ENCODE assay signal across 12 mouse cellular contexts in the genomic region with DNA sequence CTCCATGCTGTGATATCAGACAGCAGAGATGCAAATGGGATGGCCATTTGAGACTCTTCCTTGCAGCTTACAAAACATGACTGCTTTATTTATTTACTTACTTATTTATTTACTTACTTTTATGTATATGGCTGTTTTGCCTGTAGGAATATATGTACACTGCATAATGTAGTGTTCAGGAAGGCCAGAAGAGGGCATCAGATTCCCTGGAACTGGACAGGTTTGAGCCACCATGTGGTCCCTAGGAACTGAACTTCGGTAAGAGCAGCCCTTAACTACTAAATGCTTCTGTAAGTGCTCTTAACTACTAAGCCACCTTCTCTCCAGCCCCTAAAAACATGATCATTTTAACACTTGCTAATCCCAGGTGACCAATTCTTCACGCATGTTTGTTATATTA. TPM values are rescaled to one million over a fixed set of nuclear protein-coding genes. Genes with fewer than 3 reads are reported as not detected.
DNase-seq lines count a peak whose midpoint lies in the region; ATAC-seq and TF ChIP-seq lines count a peak whose summit lies in the region.
"Had no signal": no experiment of that assay in that cellular context is flagged by ENCODE, and none has a peak within 500 bp of the region (broad histone marks: within the 10 kb centered on the region; RNA-seq: fewer than 3 reads in every experiment).

No protein-coding gene starts in this region.

- H3K9me3 ChIP-seq in kidney, postnatal 0 days (replicated peaks; ENCODE audit: low read length), result no peaks in the 10 kb centered on the region
- H3K9me3 ChIP-seq in kidney, embryonic 16.5 days (ENCODE audit: low read length), result no peaks in the 10 kb centered on the region
- H3K9me3 ChIP-seq in CH12.LX (replicated peaks; ENCODE audit: low read length) (peaks cover 5% of the 10 kb centered on the region), MEL (replicated peaks; ENCODE audit: insufficient read depth, low read length) (no peaks in the 10 kb centered on the region)
- H3K9me3 ChIP-seq: embryonic facial prominence, embryonic 15.5 days; limb, embryonic 13.5 days had no signal

- TF ChIP-seq EP300 in CH12.LX (IDR thresholded peaks at IDR 0.05; ENCODE audit: low read length) (no peak), MEL (IDR thresholded peaks at IDR 0.05; ENCODE audit: low read depth in 1 of 2, low read length in 2 of 2) (no peak)

- H3K36me3 ChIP-seq in kidney, postnatal 0 days (ENCODE audit: insufficient read depth, low read length), result no peaks in the 10 kb centered on the region
- H3K36me3 ChIP-seq in kidney, embryonic 16.5 days (ENCODE audit: insufficient read depth, low read length), result no peaks in the 10 kb centered on the region
- H3K36me3 ChIP-seq in CH12.LX (replicated peaks in 1 of 2; ENCODE audit: control insufficient read depth in 1 of 2, insufficient read depth in 1 of 2, low read length in 1 of 2) (no peaks in the 10 kb centered on the region), MEL (ENCODE audit: control insufficient read depth in 1 of 2, insufficient read depth in 2 of 2, low read length in 2 of 2) (no peaks in the 10 kb centered on the region)

- H3K9ac ChIP-seq in kidney, postnatal 0 days (ENCODE audit: low read depth, low read length), result no peak overlapping the region
- H3K9ac ChIP-seq in kidney, embryonic 16.5 days (replicated peaks; ENCODE audit: low read length), result no peak overlapping the region
- H3K9ac ChIP-seq in CH12.LX (ENCODE audit: insufficient read depth, low read depth), result no peak overlapping the region
- H3K9ac ChIP-seq in MEL (ENCODE audit: control insufficient read depth, low read depth, low read length, poor library complexity, severe bottlenecking), result no peak overlapping the region; the same call in 1 of the 2 replicates
- H3K9ac ChIP-seq: embryonic facial prominence, embryonic 15.5 days; limb, embryonic 13.5 days had no signal

- peaks cover 5% of the 10 kb centered on the region; the same call in 1 of the 2 replicates for H3K4me1 ChIP-seq in kidney, postnatal 0 days (replicated peaks; ENCODE audit: insufficient read depth, low read length)
- peaks cover 30% of the 10 kb centered on the region for H3K4me1 ChIP-seq in kidney, embryonic 16.5 days (ENCODE audit: insufficient read depth, low read length)
- H3K4me1 ChIP-seq in CH12.LX (ENCODE audit: control insufficient read depth in 1 of 2, insufficient read depth in 2 of 2) (peaks cover 4% of the 10 kb centered on the region in 2 experiments; a peak in 2 of 4 replicates), MEL (ENCODE audit: control insufficient read depth in 1 of 2, insufficient read depth in 2 of 2, low read length in 2 of 2) (no peaks in the 10 kb centered on the region)

- no peak overlapping the region for H3K4me2 ChIP-seq in kidney, postnatal 0 days (ENCODE audit: low read length)
- no peak overlapping the region for H3K4me2 ChIP-seq in kidney, embryonic 16.5 days (replicated peaks; ENCODE audit: low read depth, low read length)
- H3K4me2 ChIP-seq in CH12.LX (ENCODE audit: insufficient read depth, low read depth, poor library complexity, severe bottlenecking), result peak overlapping the region; percentile 19; the same call in 1 of the 2 replicates
- H3K4me2 ChIP-seq: embryonic facial prominence, embryonic 15.5 days; limb, embryonic 13.5 days had no signal

- H3K79me2 ChIP-seq in CH12.LX (replicated peaks; ENCODE audit: control insufficient read depth, extremely low read depth, insufficient read depth, poor library complexity, severe bottlenecking), result no peaks in the 10 kb centered on the region
- no peaks in the 10 kb centered on the region for H3K79me2 ChIP-seq in MEL (ENCODE audit: control insufficient read depth, insufficient read depth, low read length, poor library complexity)

- peak; percentile 76 for TF ChIP-seq CTCF in kidney, postnatal 0 days (IDR thresholded peaks at IDR 0.05; ENCODE audit: low read depth)
- peak; percentile 41 to 70; a peak in 3 of 4 replicates for TF ChIP-seq CTCF in CH12.LX (conservative IDR thresholded peaks at IDR 0.05 in 1 of 2, IDR thresholded peaks at IDR 0.05 in 1 of 2; ENCODE audit: low read depth in 2 of 2, low read length in 2 of 2)
- TF ChIP-seq CTCF in MEL (IDR thresholded peaks at IDR 0.05 in 2 of 3, conservative IDR thresholded peaks at IDR 0.05 in 1 of 3; ENCODE audit: control insufficient read depth in 1 of 3, insufficient read depth in 1 of 3, low read depth in 2 of 3, low read length in 3 of 3, poor library complexity in 1 of 3, severe bottlenecking in 1 of 3), result peak; percentile 57 to 68 (median 60)

- dilution Hi-C loops in CH12.LX (cut with MboI; ENCODE audit: extremely low pct_ligation_motif_present, extremely low pct_unique_long_range_greater_than_20kb, low sequenced_read_pairs), result no loop called here

- WGBS in kidney, postnatal 0 days, result 29% methylated on average over 2 of the region's 2 CpGs
- WGBS in kidney, embryonic 16.5 days, result 34% methylated on average over 2 of the region's 2 CpGs

- no peak overlapping the region for H3K4me3 ChIP-seq in kidney, postnatal 0 days (replicated peaks; ENCODE audit: low read depth, low read length)
- H3K4me3 ChIP-seq in kidney, embryonic 16.5 days (ENCODE audit: low read length), result no peak overlapping the region
- H3K4me3 ChIP-seq in CH12.LX (replicated peaks in 1 of 3; ENCODE audit: low read depth in 2 of 3, low read length in 2 of 3, poor library complexity in 1 of 3) (no peak overlapping the region), MEL (ENCODE audit: control insufficient read depth in 1 of 2, insufficient read depth in 1 of 2, low read depth in 2 of 2, low read length in 2 of 2) (no peak overlapping the region)
- H3K4me3 ChIP-seq: embryonic facial prominence, embryonic 15.5 days; limb, embryonic 13.5 days; myocyte had no signal

- TF ChIP-seq RAD21 in CH12.LX (IDR thresholded peaks at IDR 0.05; ENCODE audit: low read depth, low read length) (peak; percentile 56), MEL (IDR thresholded peaks at IDR 0.05; ENCODE audit: low read depth, low read length) (peak; percentile 60)

- ATAC-seq in kidney, postnatal 0 days (replicated peaks; ENCODE audit: low FRiP score, low read depth), result no peak
- no peak for ATAC-seq in kidney, embryonic 16.5 days (ENCODE audit: low FRiP score, low TSS enrichment)
- ATAC-seq in CD4-positive, CD25-positive, alpha-beta regulatory T cell, adult 4 months, result no peak

- peaks cover 34% of the 10 kb centered on the region for H3K27me3 ChIP-seq in kidney, postnatal 0 days (ENCODE audit: insufficient read depth, low read length)
- H3K27me3 ChIP-seq in kidney, embryonic 16.5 days (ENCODE audit: insufficient read depth, low read length), result peaks cover 43% of the 10 kb centered on the region
- H3K27me3 ChIP-seq in CH12.LX (replicated peaks), result peaks cover 33% of the 10 kb centered on the region
- H3K27me3 ChIP-seq in MEL (ENCODE audit: control insufficient read depth in 1 of 2, insufficient read depth in 2 of 2, low read length in 2 of 2), result peaks cover 0 to 1% of the 10 kb centered on the region in 2 experiments; a peak in 1 of 4 replicates

- TF ChIP-seq POLR2A in CH12.LX (IDR thresholded peaks at IDR 0.05; ENCODE audit: low read depth, low read length) (no peak), MEL (IDR thresholded peaks at IDR 0.05; ENCODE audit: control insufficient read depth in 1 of 2, insufficient read depth in 1 of 2, low read depth in 1 of 2, low read length in 2 of 2, poor library complexity in 1 of 2) (no peak)

- in situ Hi-C loops in CH12.LX (cut with MboI; ENCODE audit: low pct_ligation_motif_present, low pct_unique_long_range_greater_than_20kb, low sequenced_read_pairs), result loop anchor here (5.0 to 10.0 kb wide), 2 partner anchors 106 to 154 kb away; a partner anchor contains a TSS

- H3K27ac ChIP-seq in kidney, postnatal 0 days, result no peak overlapping the region
- no peak overlapping the region for H3K27ac ChIP-seq in kidney, embryonic 16.5 days (ENCODE audit: low read length)
- H3K27ac ChIP-seq in CH12.LX (ENCODE audit: insufficient read depth, low read depth) (no peak overlapping the region), MEL (ENCODE audit: control insufficient read depth, low read depth, low read length) (no peak overlapping the region)
- H3K27ac ChIP-seq: limb, embryonic 13.5 days had no signal

- peak; percentile 82 for DNase-seq in kidney, postnatal 0 days (ENCODE audit: low spot score)
- peak; percentile 43 for DNase-seq in CH12.LX (ENCODE audit: extremely low read depth)
- DNase-seq in MEL (ENCODE audit: low read depth, low spot score), result peak; percentile 74
- DNase-seq in induced T-regulatory cell, adult 2 months (ENCODE audit: low read depth), result peak; percentile 26
- DNase-seq in MN1 (ENCODE audit: low spot score), result no peak
- DNase-seq: adrenal gland, postnatal 14 days had no signal

RNA-seq across cellular contexts. Expression of a gene that starts 2.9 kb away (rescaled TPM):
- 0.12 TPM in 1 of 2 replicates, not detected in the other for polyA plus RNA-seq in kidney, postnatal 0 days (2015; fragmentation: Nextera tagmentation; extraction: Ambion mirVana)
- polyA plus RNA-seq in kidney, embryonic 16.5 days (2015; fragmentation: Nextera tagmentation; extraction: Ambion mirVana), result 0.12 and 0.15 TPM in 2 replicates
- not detected in 2 replicates for total RNA-seq in CH12.LX (2012; rRNA removed)
- not detected in 2 replicates for total RNA-seq in CH12.LX (2014; rRNA removed)
- not detected in 2 replicates for polyA plus RNA-seq in CH12.LX (2012; ENCODE audit: insufficient read length, low read depth)
- total RNA-seq in MEL (2012; rRNA removed), result 0.08 TPM in 1 of 2 replicates, not detected in the other
- polyA plus RNA-seq in MEL (2012; ENCODE audit: insufficient read depth in 1 of 2, insufficient read length in 2 of 2, low read depth in 1 of 2, low replicate concordance in 2 of 2, missing spikeins in 1 of 2), result not detected
- not detected for polyA plus RNA-seq in CD4-positive, CD25-positive, alpha-beta regulatory T cell, adult 4 months (2017; shearing (Covaris generic))
- total RNA-seq: adrenal gland, postnatal 14 days; heart, adult 8-10 months had no signal

RNA-seq across cellular contexts. Expression of a gene that starts 14.5 kb away (rescaled TPM):
- polyA plus RNA-seq in kidney, postnatal 0 days (2015; fragmentation: Nextera tagmentation; extraction: Ambion mirVana), result 34.0 and 39.4 TPM in 2 replicates
- polyA plus RNA-seq in kidney, embryonic 16.5 days (2015; fragmentation: Nextera tagmentation; extraction: Ambion mirVana), result 27.6 and 31.1 TPM in 2 replicates
- total RNA-seq in CH12.LX (2012; rRNA removed), result 0.55 and 0.89 TPM in 2 replicates
- total RNA-seq in CH12.LX (2014; rRNA removed), result 1.4 and 1.5 TPM in 2 replicates
- polyA plus RNA-seq in CH12.LX (2012; ENCODE audit: insufficient read length, low read depth), result 2.0 and 3.3 TPM in 2 replicates
- not detected in 2 replicates for total RNA-seq in MEL (2012; rRNA removed)
- under 1 TPM in 1 of 2 experiments, not detected in 1; 0.14 TPM for polyA plus RNA-seq in MEL (2012; ENCODE audit: insufficient read depth in 1 of 2, insufficient read length in 2 of 2, low read depth in 1 of 2, low replicate concordance in 2 of 2, missing spikeins in 1 of 2)
- under 1 TPM; 0.46 to 0.78 TPM for polyA plus RNA-seq in CD4-positive, CD25-positive, alpha-beta regulatory T cell, adult 4 months (2017; shearing (Covaris generic))

RNA-seq across cellular contexts. Expression of a gene that starts 52.6 kb away (rescaled TPM):
- polyA plus RNA-seq in kidney, postnatal 0 days (2015; fragmentation: Nextera tagmentation; extraction: Ambion mirVana), result 796 and 875 TPM in 2 replicates
- 470 and 478 TPM in 2 replicates for polyA plus RNA-seq in kidney, embryonic 16.5 days (2015; fragmentation: Nextera tagmentation; extraction: Ambion mirVana)
- total RNA-seq in CH12.LX (2012; rRNA removed) (139 and 151 TPM in 2 replicates), CH12.LX (2014; rRNA removed) (36.8 and 39.2 TPM in 2 replicates), MEL (2012; rRNA removed) (163 and 183 TPM in 2 replicates)
- polyA plus RNA-seq in CH12.LX (2012; ENCODE audit: insufficient read length, low read depth) (410 and 418 TPM in 2 replicates), MEL (2012; ENCODE audit: insufficient read depth in 1 of 2, insufficient read length in 2 of 2, low read depth in 1 of 2, low replicate concordance in 2 of 2, missing spikeins in 1 of 2) (100 to 1,000 TPM in 1 of 2 experiments, not detected in 1; 401 TPM)
- polyA plus RNA-seq in CD4-positive, CD25-positive, alpha-beta regulatory T cell, adult 4 months (2017; shearing (Covaris generic)), result 100 to 1,000 TPM; 277 to 314 TPM
